Mouse (Mus musculus): ENCODE results near the gene Ddx23. TPM values are rescaled to one million over a fixed set of nuclear protein-coding genes. Genes with fewer than 3 reads are reported as not detected.

The Ddx23 gene
- total RNA-seq (2021), result 10 to 100 TPM; 69.4 to 75.8 TPM

- intact Hi-C loops (cut with DNase I), result loop anchor here (1.0 to 5.0 kb wide), 3 partner anchors 28 to 139 kb away; no protein-coding TSS in a partner anchor
- DNase-seq (ENCODE audit: low spot score in 2 of 2), result peak; percentile 98
These were observed at the start of gene Ddx23 for GRCm38 (mm10) chr15:98662567-98663545. TSS of gene Ddx23 (minus strand) at chr15:98662894.

DNA sequence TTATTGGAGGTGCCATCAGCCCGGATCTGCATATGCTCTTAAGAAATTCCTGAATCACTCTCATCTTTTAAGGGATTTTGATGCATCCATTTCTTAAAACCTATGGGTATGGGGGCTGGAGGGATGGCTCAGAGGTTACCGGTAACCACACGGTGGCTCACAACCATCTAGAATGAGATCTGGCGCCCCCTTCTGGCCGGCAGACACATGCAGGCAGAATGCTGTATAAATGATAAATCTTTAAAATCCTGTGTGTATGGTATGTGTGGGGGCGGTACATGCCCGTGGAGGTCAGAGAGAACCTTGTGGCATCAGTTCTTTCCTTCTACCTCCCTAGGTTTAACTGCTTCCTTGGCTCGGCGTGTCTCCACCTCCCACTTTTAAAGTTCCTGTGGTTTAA is 47.7 kb upstream of the Ddx23 start:
- peak; percentile 69 to 74 for DNase-seq (ENCODE audit: low spot score in 2 of 2)
- intact Hi-C loops (cut with DNase I), result loop anchor here (5.0 kb wide), 1 partner anchor 133 kb away; no protein-coding TSS in a partner anchor

GRCm38 (mm10) chr15:98707766-98708372 is 45.2 kb upstream of the Ddx23 start, which contains the start of gene Ccdc65:
TSS of gene Ccdc65 (plus strand) at chr15:98708207.
- intact Hi-C loops (cut with DNase I), result no loop called here
- peak; percentile 85 to 94 for DNase-seq (ENCODE audit: low spot score in 2 of 2)

DNA sequence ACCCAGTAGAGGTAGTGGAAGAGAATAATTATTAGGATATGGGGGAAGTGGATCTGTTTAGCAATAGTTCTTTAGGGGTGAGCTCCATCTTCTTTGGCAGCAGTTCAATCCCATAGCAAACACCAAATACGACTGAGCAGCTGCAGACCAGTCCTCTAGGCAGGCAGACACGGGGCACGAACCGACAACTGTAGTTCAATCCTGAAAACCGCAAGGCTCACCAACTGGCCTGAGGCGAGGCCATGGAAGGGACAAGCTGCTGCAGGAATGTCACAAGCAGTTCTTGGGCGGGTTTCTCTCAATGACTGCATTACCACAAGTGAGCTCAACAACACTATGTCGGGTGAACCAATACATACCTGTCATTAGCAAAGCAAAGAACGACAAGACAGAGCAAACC is 41.6 kb upstream of the Ddx23 start:
- intact Hi-C loops (cut with DNase I), result no loop called here
- no peak for DNase-seq (ENCODE audit: low spot score in 2 of 2)

DNA sequence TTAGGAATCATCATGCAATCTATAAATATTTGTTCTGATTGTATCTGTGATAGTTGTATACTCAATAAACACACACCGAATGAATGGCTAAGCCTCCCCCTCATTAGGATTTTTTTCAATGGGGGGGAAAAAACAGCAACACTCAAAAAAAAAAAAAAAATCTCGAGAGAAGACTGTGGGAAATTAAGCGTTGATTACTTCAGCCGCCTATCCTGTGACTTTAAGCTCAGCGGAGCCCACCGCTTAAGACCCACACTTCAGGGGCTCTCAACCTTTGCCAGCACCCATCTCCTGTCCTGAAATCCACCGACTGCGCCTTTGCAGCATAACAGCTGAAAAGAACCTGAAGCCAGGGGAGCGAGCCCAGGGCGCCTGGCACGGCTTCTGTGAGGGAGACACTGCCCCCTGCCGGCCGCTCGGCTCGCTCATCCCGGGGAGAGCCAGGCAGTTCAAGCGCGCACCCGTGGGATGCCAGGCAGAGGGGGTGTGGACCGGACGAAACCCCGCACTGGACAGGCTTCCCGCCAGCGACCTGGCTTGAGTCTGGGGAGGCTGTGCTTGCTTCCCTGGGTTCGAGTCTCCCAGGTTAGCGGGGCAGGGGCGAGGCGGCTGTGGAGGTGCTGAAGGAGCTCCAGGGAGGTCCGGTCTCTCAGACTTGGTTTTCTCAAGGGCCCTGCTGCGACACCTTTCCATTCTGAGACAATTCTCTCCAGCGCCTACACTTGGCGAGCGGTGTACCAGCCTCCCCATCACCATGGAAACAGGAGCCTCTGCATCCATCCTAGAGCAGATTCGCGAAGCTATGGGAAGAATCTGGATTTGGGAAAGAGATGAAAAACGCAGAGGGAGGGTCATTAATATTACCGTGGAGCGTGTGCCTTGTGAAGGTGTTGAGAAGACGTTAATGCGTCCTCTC is 36.8 kb upstream of the Ddx23 start:
- peak; percentile 91 to 95 for DNase-seq (ENCODE audit: low spot score in 2 of 2)
- intact Hi-C loops (cut with DNase I), result loop anchor here (1.0 to 2.0 kb wide), 2 partner anchors 23 to 36 kb away; partner anchors contain the start of gene Rnd1

DNA sequence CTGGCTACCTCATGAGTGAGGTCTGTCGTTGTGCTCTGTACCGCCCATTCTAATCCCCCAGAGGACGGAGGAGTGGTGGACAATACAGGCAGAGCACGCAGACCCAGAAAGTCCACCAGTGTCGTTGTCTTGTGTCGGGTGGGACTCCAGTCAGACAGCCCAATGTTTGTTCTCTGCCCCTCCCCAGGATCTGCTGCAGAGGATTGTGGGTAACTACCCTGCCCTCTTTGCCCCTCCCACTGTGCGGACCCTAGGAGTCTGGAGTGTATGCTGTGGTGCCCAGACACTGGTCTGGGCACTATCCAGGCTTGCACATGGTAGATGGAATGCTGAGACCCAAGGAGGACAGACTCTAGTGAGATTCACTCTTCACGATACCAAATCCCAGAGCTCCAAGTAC is 33.5 kb upstream of the Ddx23 start:
- intact Hi-C loops (cut with DNase I), result no loop called here
- DNase-seq (ENCODE audit: low spot score in 2 of 2), result no peak

DNA sequence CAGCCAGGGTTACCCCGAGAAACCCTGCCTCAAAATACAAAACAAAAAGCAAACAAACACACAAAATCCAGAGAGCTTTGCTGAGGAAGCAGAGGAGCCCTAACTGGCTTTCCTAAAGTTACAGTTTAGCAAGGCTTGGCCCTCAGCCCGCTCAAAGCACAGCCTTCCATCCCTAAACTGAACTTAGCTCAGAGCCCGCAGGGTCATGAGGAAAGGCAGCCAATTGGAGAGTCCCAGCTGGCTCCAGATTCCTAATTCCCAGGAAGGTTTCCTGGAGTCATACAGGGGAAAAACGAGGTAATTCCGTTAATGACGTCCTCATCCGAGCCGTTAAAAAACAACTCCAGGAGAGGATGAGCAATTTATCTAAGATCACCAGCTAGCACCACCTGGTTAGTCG is 33.0 kb upstream of the Ddx23 start:
- intact Hi-C loops (cut with DNase I), result no loop called here
- no peak for DNase-seq (ENCODE audit: low spot score in 2 of 2)

DNA sequence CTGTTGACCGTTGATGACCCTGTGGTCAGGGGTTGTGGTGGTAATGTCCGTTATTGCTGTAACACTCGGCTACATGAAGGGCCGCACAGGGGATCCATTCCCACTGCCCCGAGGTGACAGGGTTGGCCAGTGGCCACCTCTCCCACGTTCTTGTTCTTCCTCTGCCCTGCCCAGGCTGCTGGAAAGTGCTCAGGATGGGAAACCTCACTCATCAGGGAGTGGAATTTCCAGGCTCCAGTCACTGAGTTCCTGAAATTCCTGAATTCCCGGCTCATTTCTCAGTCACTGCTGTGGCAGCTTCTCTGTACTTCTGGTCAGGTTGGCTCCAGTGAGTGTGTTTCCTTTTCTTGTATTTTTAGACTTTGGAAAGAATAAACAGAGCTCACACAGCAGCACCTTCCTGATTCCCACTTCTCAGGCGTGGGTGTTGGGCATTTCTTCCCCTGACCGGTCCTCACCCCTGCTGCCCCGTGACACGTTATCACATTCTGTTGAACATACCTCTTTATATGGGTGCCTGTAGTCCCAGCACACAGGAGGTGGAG is 29.5 kb upstream of the Ddx23 start:
- DNase-seq (ENCODE audit: low spot score in 2 of 2), result no peak
- intact Hi-C loops (cut with DNase I), result no loop called here

DNA sequence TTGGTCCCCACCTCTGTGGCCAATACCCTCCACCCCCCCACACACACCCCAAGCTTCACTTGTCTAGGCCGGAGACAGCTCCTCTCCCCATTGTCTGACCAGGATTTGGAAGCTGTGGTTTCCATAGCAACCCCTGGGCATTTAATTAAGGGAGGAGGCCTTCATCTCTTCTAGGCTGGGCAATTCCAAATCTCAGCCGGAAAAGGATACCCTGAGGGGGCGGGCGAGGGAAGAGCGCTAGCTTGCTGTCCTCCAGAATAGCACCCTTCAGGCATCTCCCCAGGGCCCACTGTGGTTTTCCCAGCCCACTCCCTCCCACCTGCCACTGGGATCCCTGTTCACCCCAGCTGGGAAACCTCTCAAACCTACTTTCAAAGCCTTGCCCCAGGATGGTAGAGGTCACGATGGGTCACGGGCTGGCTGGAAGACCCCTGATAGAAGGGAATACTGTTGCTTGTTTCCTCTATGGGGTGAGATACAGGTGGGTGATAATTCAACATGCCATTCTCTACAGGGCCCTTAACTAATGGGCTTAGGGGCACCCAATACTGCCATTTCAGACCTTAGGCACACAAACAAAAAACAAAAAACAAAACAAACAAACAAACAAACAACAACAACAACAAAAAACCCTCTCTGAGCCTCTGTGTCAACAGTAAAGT is 28.9 kb upstream of the Ddx23 start:
- intact Hi-C loops (cut with DNase I), result loop anchor here (2.0 kb wide), 1 partner anchor 15 kb away; the partner anchor contains the start of gene Rnd1

GRCm38 (mm10) chr15:98689682-98690081 is 27.0 kb upstream of the Ddx23 start:
- peak in 1 of 2 experiments; percentile 68 for DNase-seq (ENCODE audit: low spot score in 2 of 2)
- intact Hi-C loops (cut with DNase I), result loop anchor here (2.0 kb wide), 1 partner anchor 13 kb away; the partner anchor contains the start of gene Rnd1

More for the DNA sequence above, 28.9 kb upstream of the Ddx23 start:
- peak in 1 of 2 experiments; percentile 81 for DNase-seq (ENCODE audit: low spot score in 2 of 2)

GRCm38 (mm10) chr15:98685926-98686325 is 23.2 kb upstream of the Ddx23 start:
- no peak for DNase-seq (ENCODE audit: low spot score in 2 of 2)
- intact Hi-C loops (cut with DNase I), result no loop called here

DNA sequence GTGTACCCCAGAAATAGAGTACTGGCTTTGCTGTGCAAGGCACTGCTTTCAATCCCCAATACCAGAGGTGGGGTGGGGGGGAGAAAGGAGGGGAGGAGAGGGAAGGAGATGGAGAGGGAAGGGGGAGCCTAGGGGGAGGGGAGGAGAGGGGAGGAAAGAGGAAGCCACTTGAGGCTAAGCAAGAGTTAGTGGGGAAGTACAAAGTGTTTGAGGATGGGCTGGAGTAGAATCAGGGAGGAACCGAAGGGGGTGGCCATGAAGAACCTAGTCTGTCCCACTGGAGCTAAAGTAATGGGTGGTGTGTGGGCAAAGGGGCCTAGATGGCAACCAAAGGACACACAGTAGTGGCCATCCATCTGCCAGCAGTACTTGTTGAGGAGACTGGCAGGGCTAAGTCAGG is 21.1 kb upstream of the Ddx23 start:
- no peak for DNase-seq (ENCODE audit: low spot score in 2 of 2)
- intact Hi-C loops (cut with DNase I), result no loop called here

DNA sequence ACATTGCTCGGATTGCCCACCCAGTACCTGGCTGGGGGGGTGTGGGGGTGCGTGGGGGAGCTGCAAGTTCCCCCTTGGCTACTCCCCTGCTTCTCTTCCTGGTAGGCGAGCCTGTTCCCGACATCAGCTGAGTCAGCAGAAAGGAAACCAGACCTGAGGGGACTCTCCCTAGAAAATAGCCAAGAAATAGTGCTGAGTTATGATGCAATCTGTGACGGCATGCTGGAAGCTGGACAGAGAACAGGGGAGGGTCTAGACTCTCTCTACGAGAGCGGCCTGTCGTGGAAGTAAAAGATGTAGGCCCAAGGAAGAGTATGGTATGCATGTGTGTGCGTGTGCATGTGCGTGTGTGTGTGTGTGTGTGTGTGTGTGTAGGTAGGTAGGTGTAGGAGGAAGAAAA is 20.5 kb upstream of the Ddx23 start:
- no peak for DNase-seq (ENCODE audit: low spot score in 2 of 2)
- intact Hi-C loops (cut with DNase I), result no loop called here

- intact Hi-C loops (cut with DNase I), result no loop called here
These were observed 18.9 kb upstream of the Ddx23 start for GRCm38 (mm10) chr15:98681633-98682032.

DNA sequence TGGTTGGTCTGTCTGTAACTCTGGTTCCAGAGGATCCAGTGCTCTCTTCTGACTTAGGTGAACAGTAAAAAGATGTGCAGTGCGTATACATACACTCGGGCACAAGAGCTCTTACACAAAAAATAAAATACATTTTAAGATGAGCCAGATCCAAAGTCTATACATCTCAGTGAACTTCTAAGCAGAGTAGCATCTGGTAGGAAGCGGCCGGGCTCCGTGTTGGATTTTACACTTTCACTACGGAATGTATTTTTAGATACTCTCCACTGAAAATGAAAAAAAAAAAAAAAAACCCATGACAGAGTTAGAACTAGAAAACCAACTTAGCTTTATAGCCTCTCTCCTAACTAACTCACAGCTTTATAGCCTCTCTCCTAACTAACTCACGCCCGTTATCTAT is 18.0 kb upstream of the Ddx23 start:
- intact Hi-C loops (cut with DNase I), result no loop called here

More at GRCm38 (mm10) chr15:98681633-98682032, 18.9 kb upstream of the Ddx23 start:
- DNase-seq (ENCODE audit: low spot score in 2 of 2), result no peak

DNA sequence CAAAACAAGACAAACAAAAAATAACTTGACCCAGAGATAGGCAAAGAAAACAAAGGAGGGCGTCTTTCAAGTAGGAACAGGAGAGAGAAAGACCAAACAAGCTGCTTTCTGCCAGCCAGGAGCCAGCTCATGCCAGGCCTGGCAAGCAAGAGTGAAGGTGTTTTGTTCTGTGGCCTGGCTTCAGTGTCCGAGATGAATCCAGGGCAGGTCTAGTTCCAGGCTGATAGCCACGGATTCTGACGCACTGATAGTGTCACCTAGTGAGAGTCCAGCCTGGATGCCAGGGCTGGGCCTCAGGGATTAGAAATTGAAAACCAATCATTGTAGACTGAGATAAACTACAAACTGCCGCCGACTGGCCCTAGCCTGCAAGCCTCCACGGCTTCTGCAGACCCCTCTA is 15.3 kb upstream of the Ddx23 start:
- no peak for DNase-seq (ENCODE audit: low spot score in 2 of 2)
- intact Hi-C loops (cut with DNase I), result loop anchor here (2.0 kb wide), 2 partner anchors 13 to 21 kb away; no protein-coding TSS in a partner anchor

More for the DNA sequence above, 18.0 kb upstream of the Ddx23 start:
- DNase-seq (ENCODE audit: low spot score in 2 of 2), result peak in 1 of 2 experiments; percentile 62

DNA sequence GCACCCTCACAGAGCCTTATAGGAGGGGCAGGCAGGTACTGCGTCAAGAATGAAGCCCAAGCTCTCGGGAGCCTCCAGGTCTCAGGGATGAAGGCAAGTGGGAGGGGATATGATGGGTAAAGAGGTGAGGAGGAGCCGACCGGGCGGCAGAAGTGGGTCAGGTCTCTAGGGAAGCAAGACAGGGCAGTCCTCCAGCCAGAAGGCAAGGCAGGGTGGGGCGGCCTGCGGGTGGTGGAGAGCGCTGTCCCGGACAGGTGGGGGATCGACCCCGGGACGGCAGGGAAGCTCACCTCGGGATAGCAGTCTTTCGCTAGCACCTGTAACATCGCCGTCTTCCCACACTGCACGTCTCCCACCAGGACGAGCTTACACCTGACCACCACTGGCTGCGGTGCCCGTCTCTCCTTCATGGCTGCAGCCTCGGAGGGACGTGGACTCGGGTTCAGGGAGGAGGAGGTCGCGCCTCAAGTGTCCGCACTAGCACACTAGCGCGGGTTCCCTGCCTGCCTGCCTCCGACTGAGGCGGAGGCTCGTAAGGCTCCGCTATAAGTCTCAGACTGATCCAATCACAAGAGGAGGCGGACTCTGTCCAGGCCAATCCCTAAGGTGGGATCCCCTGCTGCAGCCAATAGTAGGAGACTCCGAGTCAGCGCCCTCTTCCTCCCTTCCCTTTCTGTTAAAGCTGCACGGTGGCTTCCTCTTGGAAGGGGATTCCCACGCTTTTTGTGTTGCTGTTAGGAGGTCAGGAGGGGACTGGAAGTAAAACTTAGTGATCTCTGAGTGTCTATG is 14.4 kb upstream of the Ddx23 start, which contains the start of gene Rnd1:
Gene Rnd1 (minus strand): TSS at position 522 of the 789 bp plus-strand sequence.
- DNase-seq (ENCODE audit: low spot score in 2 of 2), result peak; percentile 88 to 96
- intact Hi-C loops (cut with DNase I), result loop anchor here (2.0 kb wide), 2 partner anchors 14 to 22 kb away; no protein-coding TSS in a partner anchor

Measured in left cerebral cortex, postnatal 25 days (tissue).